Mouse (Mus musculus) 3134 (cell line): ENCODE measurements around the gene Wnt2b.
A peak's percentile ranks its signal among the peaks of the same experiment; 100 is the strongest.

Experiments
- DNase-seq: peaks from one replicate; pipeline ENCODE4 v3.0.0-alpha.2; 2011; ENCODE audit warnings: low spot score; ENCODE audit not compliant: insufficient read length; ENCODE audit errors: extremely low read depth

Gene Wnt2b

DNA sequence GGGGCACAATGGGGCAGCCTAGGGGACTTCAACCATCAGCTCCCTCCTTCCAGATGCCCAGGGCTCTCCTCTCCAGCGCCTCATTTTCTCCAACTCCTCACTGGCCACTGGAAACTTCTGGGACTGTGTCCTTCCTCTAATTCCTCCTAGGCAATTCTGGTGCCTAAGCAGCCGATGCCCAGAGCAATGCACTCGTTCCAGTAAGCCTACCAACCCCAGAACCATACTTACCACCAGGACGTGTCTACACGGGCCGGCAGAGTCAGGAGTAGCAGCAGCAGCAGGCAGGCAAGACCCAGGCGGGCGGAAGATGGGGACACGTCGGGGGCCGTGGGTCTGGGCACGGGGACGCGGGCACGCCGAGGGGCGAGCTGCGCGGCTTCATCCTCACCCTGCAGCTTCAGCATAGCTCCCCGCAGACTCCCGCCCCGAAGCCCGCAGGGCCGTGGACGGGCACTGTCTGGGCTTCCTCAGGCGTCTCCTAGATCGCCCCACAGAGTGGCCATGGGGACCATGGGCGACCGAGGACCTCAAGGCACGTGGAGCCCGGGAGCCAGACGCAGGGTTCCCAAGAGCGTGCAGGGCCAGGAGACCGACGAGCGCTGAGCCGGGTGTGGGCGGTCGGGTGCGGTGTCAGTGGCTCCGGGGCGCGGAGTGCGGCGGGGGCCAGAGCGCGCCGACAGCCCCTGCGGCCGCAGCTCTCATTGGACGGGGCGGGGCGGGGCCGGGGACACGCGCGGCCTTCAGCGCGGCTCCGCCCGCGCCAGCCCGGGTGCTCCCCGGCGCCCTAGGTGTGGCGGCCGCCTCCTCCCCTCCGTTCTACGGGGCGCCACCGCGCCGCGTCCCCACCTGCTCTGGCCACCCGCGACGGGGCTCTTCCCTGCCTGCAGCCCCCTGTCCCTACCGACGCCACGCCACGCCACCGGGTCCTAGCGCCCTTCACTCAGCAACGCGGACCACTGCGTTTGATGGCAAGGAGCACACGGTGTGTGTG is at the start of gene Wnt2b:
Gene Wnt2b (minus strand): TSS at position 856 of the 994 bp plus-strand sequence.
- DNase-seq: no peak

DNA sequence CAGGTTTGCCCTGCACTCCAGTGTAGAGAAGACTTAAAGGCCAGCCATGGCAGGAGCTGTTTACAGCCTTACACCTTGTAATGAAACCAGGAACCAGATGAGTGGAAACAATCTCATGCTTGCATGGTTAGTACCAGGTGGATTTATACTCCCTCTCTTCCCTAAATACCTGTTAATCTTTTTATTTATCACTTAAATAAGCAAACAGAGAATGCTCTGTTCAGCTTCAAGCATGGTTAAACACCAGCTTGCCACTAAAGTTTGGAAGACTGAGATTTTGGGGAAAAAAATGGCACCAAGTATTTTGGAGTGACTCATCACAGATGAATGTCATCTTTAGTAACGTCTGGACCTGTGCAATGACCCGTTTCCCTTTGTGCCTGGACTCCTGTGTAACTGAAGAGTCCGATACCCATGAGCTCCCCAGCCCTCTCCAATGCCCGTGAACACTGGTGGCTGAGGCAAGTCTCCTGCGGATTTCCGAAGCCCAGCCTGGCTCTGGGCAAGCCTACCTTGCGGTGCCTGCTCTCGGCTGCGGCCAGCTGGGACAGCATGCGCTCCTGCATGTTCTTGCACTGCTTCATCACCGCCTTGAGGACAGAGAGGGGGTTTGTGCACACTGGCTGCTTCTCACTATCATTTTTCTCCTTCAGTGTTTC is 49.1 kb upstream of the Wnt2b start:
- peak; percentile 48 for DNase-seq

DNA sequence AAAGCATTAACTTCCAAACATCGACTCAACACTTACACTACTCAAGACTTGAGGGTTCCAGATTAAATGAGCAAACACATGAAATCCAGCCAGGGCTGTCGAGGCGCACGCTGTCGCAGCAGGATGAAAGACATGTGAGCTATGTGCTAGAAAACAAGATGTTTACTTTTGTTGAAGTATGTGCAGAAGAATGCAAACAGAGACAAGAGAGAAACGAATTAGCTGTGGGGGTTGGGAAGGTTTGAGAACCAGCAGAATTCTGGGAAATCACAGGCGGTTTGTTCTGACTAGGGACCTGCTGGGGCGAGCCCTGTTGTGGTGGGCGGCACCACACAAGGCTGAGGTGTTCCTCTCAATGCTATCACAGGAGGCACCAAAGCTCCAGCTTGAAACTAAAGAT is 46.3 kb upstream of the Wnt2b start:
- no peak for DNase-seq

DNA sequence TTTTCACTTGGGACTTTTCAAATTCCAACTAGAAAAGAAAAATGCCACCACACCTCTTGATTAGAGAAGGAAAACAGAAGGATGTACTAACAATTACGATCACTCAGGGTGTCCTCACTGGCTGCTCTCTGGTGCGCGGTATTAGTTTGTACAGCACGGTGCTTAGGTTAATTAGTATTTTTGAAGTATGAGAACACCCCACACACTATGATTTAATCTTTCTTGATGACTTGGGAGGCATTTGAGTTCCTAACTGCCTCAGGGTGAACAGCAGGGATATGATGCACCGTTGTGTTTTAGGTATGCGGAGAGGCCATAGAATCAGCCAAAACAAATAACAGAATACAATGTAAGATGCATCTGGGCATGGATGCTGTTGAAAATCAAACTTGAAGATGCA is 44.4 kb upstream of the Wnt2b start:
- no peak for DNase-seq

DNA sequence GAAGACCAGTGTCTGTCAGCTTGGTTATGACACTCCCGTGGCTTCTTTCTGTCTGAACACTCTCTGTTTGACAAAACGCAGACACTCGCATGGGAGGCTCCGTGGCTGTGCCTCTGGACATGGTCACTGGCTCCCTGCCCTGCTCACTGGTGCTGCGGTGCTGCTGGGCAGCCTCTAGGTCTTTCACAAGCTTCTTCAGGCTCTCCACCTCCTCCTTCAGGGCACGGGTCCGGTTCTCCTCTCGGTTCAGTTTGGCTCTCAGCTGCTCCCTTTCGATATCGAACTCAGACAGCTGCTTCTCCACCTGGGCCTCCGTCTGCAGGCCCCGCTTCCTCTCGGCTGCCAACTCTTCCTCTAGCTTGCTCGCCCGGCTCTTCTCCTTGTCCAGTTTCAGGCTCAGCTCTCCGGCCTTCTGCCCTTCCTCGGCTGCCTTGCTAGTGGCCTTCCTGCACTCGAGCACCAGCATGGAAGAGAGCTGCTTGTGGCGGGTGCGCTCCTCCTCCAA is 43.9 kb upstream of the Wnt2b start:
- no peak for DNase-seq

DNA sequence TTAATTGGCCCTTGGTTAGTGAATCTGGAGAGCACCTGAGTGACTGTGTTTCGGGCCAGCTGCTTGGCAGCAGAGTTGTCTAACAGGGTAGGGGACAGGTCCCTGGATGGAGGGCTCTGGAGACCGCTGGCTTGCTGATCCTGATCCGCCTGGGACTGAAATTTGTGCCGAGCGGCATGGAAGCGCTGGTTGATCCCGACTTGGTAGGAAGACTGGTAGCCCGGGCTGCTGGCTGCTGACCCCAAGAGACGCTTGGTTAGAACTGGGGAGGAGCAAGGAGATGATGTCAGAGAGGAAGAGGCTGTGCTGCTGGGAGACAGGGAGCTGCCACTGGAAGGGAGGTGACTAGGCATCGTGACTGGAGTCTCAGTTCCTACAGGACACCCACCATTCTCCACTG is 43.3 kb upstream of the Wnt2b start:
- DNase-seq: no peak

DNA sequence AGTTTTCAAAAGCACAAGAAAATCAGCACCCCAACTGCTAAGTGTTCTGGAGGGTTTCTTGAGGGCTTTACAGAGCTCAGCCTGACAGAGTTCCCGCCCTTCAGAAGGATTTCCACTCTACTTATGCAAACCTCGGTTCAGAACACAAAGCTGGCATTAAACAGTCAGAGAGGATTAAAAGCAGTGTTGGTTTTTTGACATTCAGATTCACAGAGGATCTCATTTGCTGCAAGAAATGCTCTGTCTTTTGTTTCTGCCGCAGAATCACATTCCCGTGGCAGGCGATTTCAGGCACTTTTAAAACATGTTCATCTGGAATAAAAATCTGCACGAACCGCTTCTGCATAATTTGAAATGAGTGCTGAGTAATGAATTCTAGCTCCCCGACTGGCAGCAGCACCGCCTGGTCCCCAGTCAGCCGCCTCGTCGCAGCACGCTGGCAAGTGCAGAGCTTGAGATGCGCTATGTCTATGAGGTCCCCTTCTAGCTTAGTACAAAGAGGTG is 42.3 kb upstream of the Wnt2b start:
- no peak for DNase-seq

DNA sequence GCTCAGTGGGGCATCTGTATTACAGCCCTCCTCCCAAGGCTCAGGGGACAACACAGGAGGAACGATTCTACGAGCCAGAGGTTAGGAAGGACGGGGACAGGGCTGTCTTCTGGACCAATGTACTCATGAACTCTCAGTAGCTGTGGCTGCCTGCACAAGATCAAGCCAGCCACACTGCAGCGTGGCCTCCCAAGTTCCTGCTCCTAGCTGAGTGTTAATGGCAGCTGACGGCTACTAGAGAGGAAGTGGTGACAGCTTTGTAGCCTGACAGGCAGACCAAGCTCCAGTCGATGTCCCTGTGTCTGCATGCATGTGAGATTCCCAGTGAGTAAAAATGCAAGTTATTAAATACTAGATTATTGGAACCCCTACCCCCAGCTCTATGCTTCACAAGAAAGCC is 39.7 kb upstream of the Wnt2b start:
- no peak for DNase-seq

DNA sequence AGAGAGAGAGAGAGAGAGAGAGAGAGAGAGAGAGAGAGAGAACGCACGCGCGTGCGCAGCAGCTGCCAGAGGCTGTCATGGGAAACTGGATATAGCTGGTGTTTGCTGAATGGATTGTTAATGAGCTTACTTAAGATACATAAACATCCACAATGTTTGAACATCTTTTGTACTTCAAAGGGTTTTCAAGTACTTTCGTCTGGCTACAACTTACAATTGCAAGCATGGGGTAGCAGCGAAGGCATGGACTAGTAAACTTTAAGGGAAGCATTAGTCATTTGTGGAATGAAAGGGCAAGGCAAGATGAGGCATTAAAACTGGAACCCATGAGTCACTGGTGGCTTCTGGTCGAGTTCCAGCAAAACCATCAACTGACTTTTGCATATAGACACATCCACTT is 38.8 kb upstream of the Wnt2b start:
- peak; percentile 65 for DNase-seq

DNA sequence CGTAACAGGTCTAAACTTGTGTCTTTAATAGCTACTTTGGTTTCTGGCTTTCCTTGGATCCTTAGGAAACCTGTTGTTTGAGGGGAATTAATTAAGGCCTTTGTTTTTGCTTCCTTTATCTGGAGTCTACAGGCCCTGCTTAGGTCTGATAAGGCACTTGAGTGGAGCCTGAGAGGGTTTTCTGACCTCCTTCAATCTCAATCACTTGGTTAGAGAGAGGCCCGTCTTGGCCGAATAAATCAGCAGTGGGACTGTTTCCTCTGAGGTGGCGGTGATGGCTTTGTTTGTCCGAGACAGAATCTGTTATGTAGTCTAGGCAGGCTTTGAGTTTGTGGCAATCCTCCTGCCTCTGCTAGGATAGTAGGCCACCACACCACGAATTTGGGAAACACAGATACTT is 35.8 kb upstream of the Wnt2b start:
- DNase-seq: no peak

DNA sequence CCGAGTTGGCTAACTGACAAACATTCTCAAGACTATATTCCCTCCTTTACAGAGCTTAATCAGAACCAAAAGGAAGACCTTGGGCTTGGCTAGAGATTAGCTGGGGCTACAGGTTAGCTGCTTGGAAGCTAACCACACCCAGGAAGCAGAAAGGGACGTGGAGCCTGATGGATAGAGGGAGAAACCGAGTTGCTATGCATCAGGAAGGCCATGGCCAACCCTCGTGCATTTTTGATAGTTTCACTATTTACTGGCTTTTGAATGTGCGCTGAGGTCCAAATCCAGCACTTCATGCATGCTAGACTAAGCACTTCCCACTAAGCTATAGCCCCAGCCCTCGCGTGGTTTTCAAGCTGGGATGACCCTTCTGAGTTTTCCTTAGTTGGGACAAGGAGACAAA is 34.0 kb upstream of the Wnt2b start:
- no peak for DNase-seq

DNA sequence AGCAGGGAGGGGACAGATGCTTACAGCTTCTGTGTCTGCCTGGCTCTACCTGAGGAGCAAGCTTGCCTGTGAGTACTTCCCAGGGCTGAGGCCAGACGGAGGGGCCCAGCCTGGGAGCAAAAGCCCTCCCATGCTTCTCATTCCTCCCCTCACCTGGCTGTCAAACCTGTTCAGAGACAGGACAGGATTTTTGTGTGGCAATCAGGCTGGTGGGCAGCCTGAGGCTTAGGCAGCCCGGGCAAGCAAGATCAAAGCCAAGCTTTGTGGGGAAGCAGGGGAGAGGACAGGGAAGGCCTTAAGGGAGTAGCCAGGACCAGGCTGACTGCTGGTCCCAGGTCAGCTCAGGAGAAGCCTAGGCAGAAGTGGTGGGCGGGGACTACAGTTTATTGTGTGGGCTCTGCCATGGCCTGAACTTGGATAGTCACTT is 32.7 kb upstream of the Wnt2b start:
- DNase-seq: peak; percentile 77

DNA sequence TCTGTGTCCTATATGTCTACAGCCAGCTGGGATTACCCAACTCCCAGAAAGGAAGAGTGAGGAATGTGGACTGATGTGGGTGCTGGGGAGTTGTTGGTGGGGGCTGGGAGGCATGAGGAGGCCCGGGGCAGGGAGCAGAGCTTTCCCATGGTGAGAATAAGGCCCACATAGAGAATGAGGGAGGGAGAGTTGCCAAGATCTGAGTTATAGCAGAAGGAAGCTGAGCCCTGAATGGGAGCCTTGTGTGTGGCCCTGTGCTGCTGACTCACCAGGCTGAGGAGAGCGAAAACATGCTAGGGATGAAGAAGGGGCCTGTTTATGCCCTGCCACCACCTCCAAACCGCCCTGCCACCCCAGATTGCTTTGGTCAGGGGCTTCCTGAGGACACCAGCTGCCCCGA is 32.1 kb upstream of the Wnt2b start:
- peak; percentile 84 for DNase-seq

DNA sequence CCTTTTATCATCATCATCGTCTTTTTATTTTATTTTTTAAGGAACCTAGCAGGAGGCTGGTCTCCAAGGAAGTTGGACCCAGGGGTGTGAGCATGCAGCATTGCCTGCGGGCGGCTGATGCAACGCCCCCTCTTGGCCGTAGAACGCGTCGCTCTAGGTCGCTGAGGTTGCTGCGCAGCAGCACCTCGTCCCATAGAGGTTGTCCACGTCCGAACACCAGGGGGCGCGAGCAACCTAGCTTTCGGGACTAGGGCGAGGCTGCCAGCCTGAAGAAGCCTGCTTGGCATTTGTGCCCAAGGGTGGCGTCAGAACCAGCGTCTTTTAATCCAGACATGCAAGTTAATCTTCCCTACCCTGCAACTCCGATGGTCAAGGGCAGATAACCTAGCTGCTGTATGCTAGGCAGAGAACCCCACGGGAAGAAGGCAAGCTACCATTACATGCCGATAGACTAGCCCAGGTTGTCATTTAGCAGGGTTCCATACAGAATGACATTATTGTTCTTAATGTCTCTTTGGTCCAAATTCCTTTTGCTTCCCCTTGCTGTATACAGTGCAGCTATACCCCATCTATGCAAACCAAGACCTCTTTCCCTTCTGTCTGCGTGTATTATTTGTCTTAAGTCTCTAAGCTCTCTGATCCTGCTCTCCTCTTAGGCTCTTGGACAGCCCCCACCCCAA is 31.1 kb upstream of the Wnt2b start:
- DNase-seq: peak; percentile 91

DNA sequence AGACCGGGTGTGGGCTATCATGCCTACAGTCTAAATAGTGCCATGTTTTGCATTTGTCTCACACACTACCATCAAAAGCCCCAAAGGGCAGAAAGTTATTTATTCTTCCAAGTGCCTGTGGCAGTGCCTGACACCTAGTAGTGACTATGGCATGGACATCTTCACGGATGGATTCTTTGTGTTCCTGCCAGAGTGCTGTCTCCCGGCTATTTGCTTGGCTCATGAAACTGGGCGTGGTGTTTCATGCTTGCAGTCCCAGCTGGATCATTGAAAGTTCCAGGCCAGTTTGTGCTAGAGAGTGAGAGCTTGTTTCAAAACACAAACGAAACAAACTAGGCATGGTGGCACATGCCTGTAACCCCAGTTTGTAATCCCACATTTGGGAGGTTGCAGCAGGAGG is 30.0 kb upstream of the Wnt2b start:
- DNase-seq: no peak

DNA sequence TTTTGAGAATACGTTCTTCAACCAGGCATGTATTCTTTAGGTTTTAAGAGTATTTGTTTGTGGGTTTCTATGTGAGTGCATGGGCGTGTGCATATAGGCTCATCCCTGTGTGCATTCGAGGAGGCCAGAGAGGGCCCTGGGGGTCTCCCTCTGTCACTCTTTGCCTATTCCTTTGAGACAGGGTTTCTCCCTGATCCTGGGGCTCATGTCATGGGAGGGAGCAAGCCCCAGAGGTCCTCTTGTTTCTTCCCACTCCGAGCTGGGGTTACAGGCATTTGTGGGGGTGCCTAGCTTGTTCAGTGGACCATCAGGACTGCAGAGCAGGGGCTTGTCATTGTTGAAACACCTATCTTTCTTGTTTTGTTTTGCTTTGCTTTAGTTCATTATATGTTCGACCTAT is 26.2 kb upstream of the Wnt2b start:
- no peak for DNase-seq

DNA sequence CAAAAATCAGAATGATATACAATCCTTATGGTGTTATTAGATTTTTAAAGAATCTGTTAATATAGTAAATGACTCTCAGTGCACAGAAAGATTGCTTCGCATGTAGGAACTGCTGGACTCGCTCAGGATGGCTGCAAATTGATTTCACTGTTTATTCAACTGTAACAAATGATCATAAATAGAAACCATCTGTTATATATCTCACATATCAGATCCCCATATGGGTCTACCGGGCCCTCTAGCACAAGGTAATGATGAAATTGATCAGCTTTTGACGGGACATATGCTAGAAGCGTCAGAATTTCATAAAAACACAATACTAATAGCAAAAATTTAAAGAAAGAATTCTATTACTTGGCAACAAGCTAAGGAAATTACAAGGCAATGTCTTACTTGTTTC is 18.0 kb upstream of the Wnt2b start:
- DNase-seq: no peak

DNA sequence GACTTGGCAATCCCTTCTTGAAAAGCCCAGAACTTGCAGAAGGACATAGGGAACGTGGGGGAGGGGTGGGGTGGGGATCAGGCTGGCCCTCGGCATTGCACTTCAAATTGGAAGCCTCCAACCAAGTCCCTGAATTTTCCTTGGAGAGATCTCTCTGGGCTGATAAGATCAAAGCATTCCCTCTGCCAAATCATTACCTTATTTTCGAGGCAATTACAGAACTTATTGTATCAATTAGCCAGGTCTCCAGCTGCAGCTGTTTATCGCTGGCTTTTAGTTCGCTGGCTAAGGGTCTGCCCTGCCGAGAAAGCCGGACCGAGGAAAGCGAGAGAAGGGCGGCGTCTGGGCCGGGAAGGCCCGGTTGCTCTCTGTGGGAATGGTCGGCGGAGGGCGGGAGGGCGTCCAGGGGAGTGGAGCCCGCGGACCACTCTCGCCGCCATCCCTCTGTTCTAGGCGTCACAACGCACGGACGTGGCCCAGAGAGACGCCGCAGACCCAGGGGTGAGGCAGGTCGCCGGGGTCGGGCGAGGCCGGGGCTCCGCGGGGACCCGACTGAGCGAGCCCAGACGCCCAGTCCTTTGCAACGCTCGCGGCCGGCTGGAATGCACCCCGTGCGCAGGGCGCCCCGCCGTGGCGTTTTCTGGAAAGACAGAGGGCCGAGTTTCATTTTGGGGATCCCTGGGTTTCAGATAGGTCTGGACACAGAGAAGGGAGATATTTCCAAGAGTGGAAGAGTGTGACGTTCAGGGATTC is 6.0 kb upstream of the Wnt2b start:
- peak; percentile 91 for DNase-seq

DNA sequence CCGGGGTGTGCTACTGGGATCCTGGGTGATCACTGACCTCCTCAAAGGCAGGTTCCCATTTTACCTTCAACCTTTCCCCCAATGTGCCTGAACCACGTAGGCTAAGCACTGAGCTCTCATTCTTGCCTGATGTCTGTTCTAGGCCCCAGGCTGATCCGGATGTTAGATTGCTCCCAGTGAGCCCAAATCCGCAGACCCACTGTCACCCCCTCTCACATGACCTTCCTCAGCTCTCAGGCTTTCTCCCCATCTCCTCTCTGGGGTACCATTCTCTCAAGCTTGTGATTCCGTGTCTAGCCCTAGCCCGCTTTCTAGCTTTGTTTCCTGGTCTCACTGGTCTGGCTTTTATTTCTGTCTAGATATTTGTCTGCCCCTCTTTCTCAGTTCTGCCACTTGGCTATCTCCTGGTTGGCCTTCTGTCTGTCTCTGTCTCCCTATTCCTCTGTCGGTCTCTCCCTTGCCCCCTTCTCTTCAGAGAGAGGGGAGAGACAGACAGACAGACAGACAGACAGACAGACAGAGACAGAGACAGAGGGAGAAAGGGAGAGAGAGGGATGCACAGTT is 4.4 kb upstream of the Wnt2b start:
- DNase-seq: no peak
